Mouse (Mus musculus) liver, embryonic 16.5 days (tissue): ENCODE data around the gene BC005624. TPM values are rescaled to one million over a fixed set of nuclear protein-coding genes. Genes with fewer than 3 reads are reported as not detected.

Experiments used
- ATAC-seq: fragments of 200-750 bp; cut with Nextera tagmentation; 2 replicates; pipeline ENCODE4 v1.8.0; 2017; ENCODE audit warnings: low read depth, mild to moderate bottlenecking, moderate number of reproducible peaks, moderate library complexity
- H3K27ac ChIP-seq: fragments of 300-500 bp; sonication (generic); 2 replicates; pipeline ENCODE4 v1.5.1; 2014; ENCODE audit warnings: mild to moderate bottlenecking, low read length
- H3K27me3 ChIP-seq: fragments of 300-500 bp; sonication (generic); 2 replicates; pipeline ENCODE4 v1.6.1; 2014; ENCODE audit warnings: low read depth, low read length, mixed read lengths; ENCODE audit not compliant: control insufficient read depth, insufficient read depth
- H3K36me3 ChIP-seq: fragments of 300-500 bp; sonication (generic); 2 replicates; pipeline ENCODE4 v1.6.1; 2014; ENCODE audit warnings: mild to moderate bottlenecking; ENCODE audit not compliant: control insufficient read depth, insufficient read depth
- H3K4me1 ChIP-seq: fragments of 300-500 bp; sonication (generic); 2 replicates; pipeline ENCODE4 v1.6.1; 2014; ENCODE audit warnings: low read depth, low read length, mixed read lengths; ENCODE audit not compliant: control insufficient read depth
- H3K4me2 ChIP-seq: fragments of 300-500 bp; sonication (generic); 2 replicates; pipeline ENCODE4 v1.6.1; 2014; ENCODE audit warnings: low read depth, low read length, mixed read lengths
- H3K4me3 ChIP-seq: fragments of 300-500 bp; sonication (generic); 2 replicates; pipeline ENCODE4 v1.5.1; 2014; ENCODE audit warnings: low read depth, mild to moderate bottlenecking, low read length
- H3K9ac ChIP-seq: fragments of 300-500 bp; sonication (generic); 2 replicates; pipeline ENCODE4 v1.6.1; 2014; ENCODE audit warnings: low read depth, low read length
- H3K9me3 ChIP-seq: fragments of 300-500 bp; sonication (generic); replicated peaks from 2 replicates; pipeline ENCODE4 v1.6.1; 2016; ENCODE audit warnings: low read length; ENCODE audit not compliant: control insufficient read depth
- WGBS: fragments of 180-500 bp; shearing (Covaris S2); extraction: QIAGEN DNeasy Blood & Tissue Kit; methylation state at CpG from one replicate; pipeline ENCODE4 v1.1.7; 2014; ENCODE audit not compliant: insufficient replicate concordance; 5-methylcytosine and 5-hydroxymethylcytosine counted together
- polyA plus RNA-seq: library from polyadenylated mRNA; unstranded; fragments of >200 nt; fragmentation: Nextera tagmentation; extraction: Ambion mirVana; gene quantifications from 2 replicates; pipeline ENCODE4 v1.2.1, GENCODE M21; 2015

The BC005624 gene
- polyA plus RNA-seq, 1 experiment from 2014 or later: 23.1 TPM

GRCm38 (mm10) chr2:30994853-30995252 is 12.9 kb upstream of the BC005624 start:
- Histone ChIP-seq H3K4me3 (no peak overlapping the region), H3K27ac (no peak overlapping the region), H3K4me2 (no peak overlapping the region), H3K9me3 (no peaks in the 10 kb centered on the region), H3K36me3 (no peaks in the 10 kb centered on the region), H3K9ac (no peak overlapping the region), H3K4me1 (no peaks in the 10 kb centered on the region), H3K27me3 (no peaks in the 10 kb centered on the region)
- ATAC-seq: no peak
- 78% methylated on average over 4 of the region's 4 CpGs for WGBS

- 73% methylated on average over 9 of the region's 9 CpGs for WGBS
- Histone ChIP-seq H3K9me3 (no peaks in the 10 kb centered on the region), H3K36me3 (no peaks in the 10 kb centered on the region), H3K9ac (no peak overlapping the region), H3K4me1 (peaks cover 6% of the 10 kb centered on the region), H3K27ac (no peak overlapping the region), H3K4me2 (no peak overlapping the region), H3K4me3 (no peak overlapping the region), H3K27me3 (no peaks in the 10 kb centered on the region)
- no peak for ATAC-seq
Observed at GRCm38 (mm10) chr2:30990221-30990620, 8.2 kb upstream of the BC005624 start.

GRCm38 (mm10) chr2:30985111-30986020 is 3.4 kb upstream of the BC005624 start:
- peaks cover 25% of the 10 kb centered on the region for H3K4me1 ChIP-seq
- H3K36me3 ChIP-seq: no peaks in the 10 kb centered on the region
- H3K9me3 ChIP-seq: no peaks in the 10 kb centered on the region
- peak overlapping the region; percentile 20 for H3K4me3 ChIP-seq
- no peak for ATAC-seq
- H3K9ac ChIP-seq: no peak overlapping the region
- H3K27ac ChIP-seq: no peak overlapping the region
- H3K4me2 ChIP-seq: peak overlapping the region; percentile 31
- WGBS: 29% methylated on average over 17 of the region's 17 CpGs
- no peaks in the 10 kb centered on the region for H3K27me3 ChIP-seq

- WGBS: 49% methylated on average over 7 of the region's 7 CpGs
Observed at GRCm38 (mm10) chr2:30983024-30983423, 1.0 kb upstream of the BC005624 start.

GRCm38 (mm10) chr2:30967352-30968327 is 14.4 kb downstream of the BC005624 start, which contains the start of gene Tor1a:
Gene Tor1a, minus strand, starts transcription at chr2:30967933.
- no peaks in the 10 kb centered on the region for H3K9me3 ChIP-seq
- peak within 1 kb of the TSS; percentile 95 for H3K9ac ChIP-seq
- H3K4me3 ChIP-seq: peak within 1 kb of the TSS; percentile 97
- peaks cover 17% of the 10 kb centered on the region for H3K4me1 ChIP-seq
- H3K27ac ChIP-seq: peak within 1 kb of the TSS; percentile 87
- H3K4me2 ChIP-seq: peak within 1 kb of the TSS; percentile 81
- WGBS: 2% methylated on average over 59 of the region's 59 CpGs
- ATAC-seq: peak; percentile 94
- H3K27me3 ChIP-seq: no peaks in the 10 kb centered on the region
- peaks cover 16% of the 10 kb centered on the region for H3K36me3 ChIP-seq

More at GRCm38 (mm10) chr2:30983024-30983423, 1.0 kb upstream of the BC005624 start:
- Histone ChIP-seq H3K4me2 (peak overlapping the region; percentile 97), H3K27ac (no peak overlapping the region), H3K36me3 (peaks cover 5% of the 10 kb centered on the region; the same call in 1 of the 2 replicates), H3K9ac (peak overlapping the region; percentile 82), H3K4me3 (peak overlapping the region; percentile 95), H3K9me3 (no peaks in the 10 kb centered on the region), H3K4me1 (peaks cover 27% of the 10 kb centered on the region), H3K27me3 (no peaks in the 10 kb centered on the region)
- ATAC-seq: no peak

- no peak for ATAC-seq
- no peaks in the 10 kb centered on the region for H3K9me3 ChIP-seq
- H3K4me1 ChIP-seq: peaks cover 17% of the 10 kb centered on the region
- peak overlapping the region; percentile 87 for H3K27ac ChIP-seq
- peak overlapping the region; percentile 95 for H3K9ac ChIP-seq
- H3K4me2 ChIP-seq: peak overlapping the region; percentile 81
- WGBS: 7% methylated on average over 16 of the region's 16 CpGs
- H3K36me3 ChIP-seq: peaks cover 25% of the 10 kb centered on the region
- peak overlapping the region; percentile 97 for H3K4me3 ChIP-seq
- H3K27me3 ChIP-seq: no peaks in the 10 kb centered on the region
Observed at GRCm38 (mm10) chr2:30966826-30967225, 15.2 kb downstream of the BC005624 start.

- no peak overlapping the region for H3K27ac ChIP-seq
- no peak overlapping the region for H3K4me2 ChIP-seq
- H3K9me3 ChIP-seq: no peaks in the 10 kb centered on the region
- no peak overlapping the region for H3K9ac ChIP-seq
- H3K4me1 ChIP-seq: peaks cover 17% of the 10 kb centered on the region
- no peaks in the 10 kb centered on the region for H3K27me3 ChIP-seq
- no peak overlapping the region for H3K4me3 ChIP-seq
- 81% methylated on average over 8 of the region's 8 CpGs for WGBS
- peaks cover 35% of the 10 kb centered on the region for H3K36me3 ChIP-seq
- no peak for ATAC-seq
Observed at GRCm38 (mm10) chr2:30965627-30966026, 16.4 kb downstream of the BC005624 start.

- Histone ChIP-seq H3K9me3 (no peaks in the 10 kb centered on the region), H3K4me3 (no peak overlapping the region), H3K27me3 (no peaks in the 10 kb centered on the region), H3K36me3 (peaks cover 57% of the 10 kb centered on the region), H3K4me2 (no peak overlapping the region), H3K9ac (no peak overlapping the region), H3K27ac (no peak overlapping the region), H3K4me1 (peaks cover 17% of the 10 kb centered on the region)
- WGBS: 72% methylated on average over 11 of the region's 11 CpGs
- no peak for ATAC-seq
Observed at GRCm38 (mm10) chr2:30962570-30963254, 19.3 kb downstream of the BC005624 start.
